Mouse (Mus musculus): ENCODE results near the gene Olfr711. TPM values are rescaled to one million over a fixed set of nuclear protein-coding genes. Genes with fewer than 3 reads are reported as not detected.
"Not testable (repeated sequence)": the region's sequence is repeated elsewhere in the genome, so short reads cannot be mapped to it uniquely, and the experiment has no call there.

Olfr711 gene
- not detected in 2 replicates for polyA plus RNA-seq (2014; fragmentation: Nextera tagmentation; extraction: Ambion mirVana)

- Histone ChIP-seq H3K9me3 (ENCODE audit: control insufficient read depth, low read length) (no peaks in the 10 kb centered on the region), H3K4me3 (ENCODE audit: low read depth, low read length) (no peak within 1 kb of the TSS), H3K36me3 (ENCODE audit: control insufficient read depth, insufficient read depth, low read length) (no peaks in the 10 kb centered on the region), H3K27ac (ENCODE audit: low read depth, low read length) (no peak within 1 kb of the TSS), H3K4me2 (replicated peaks; ENCODE audit: low read depth, low read length) (no peak within 1 kb of the TSS), H3K27me3 (ENCODE audit: control insufficient read depth, insufficient read depth, low read length) (no peaks in the 10 kb centered on the region), H3K4me1 (replicated peaks; ENCODE audit: control insufficient read depth, insufficient read depth, low read length) (no peaks in the 10 kb centered on the region), H3K9ac (ENCODE audit: low read depth, low read length) (no peak within 1 kb of the TSS)
- 83% methylated on average over 1 of the region's 1 CpGs for WGBS
- no peak for ATAC-seq (ENCODE audit: low FRiP score)
- no peak for DNase-seq (ENCODE audit: low spot score)
Measured at GRCm38 (mm10) chr7:106975353-106975752, at the start of gene Olfr711. Gene Olfr711, minus strand, starts transcription at chr7:106975453.

- no peak within 1 kb of the TSS for H3K9ac ChIP-seq (ENCODE audit: low read depth, low read length)
- H3K36me3 ChIP-seq (ENCODE audit: control insufficient read depth, insufficient read depth, low read length), result no peaks in the 10 kb centered on the region
- ATAC-seq (ENCODE audit: low FRiP score) (no peak), DNase-seq (ENCODE audit: low spot score) (no peak)
- no peaks in the 10 kb centered on the region for H3K4me1 ChIP-seq (replicated peaks; ENCODE audit: control insufficient read depth, insufficient read depth, low read length)
- 37% methylated on average over 1 of the region's 1 CpGs for WGBS
- no peak within 1 kb of the TSS for H3K4me3 ChIP-seq (ENCODE audit: low read depth, low read length)
- H3K27ac ChIP-seq (ENCODE audit: low read depth, low read length), result no peak within 1 kb of the TSS
- no peaks in the 10 kb centered on the region for H3K27me3 ChIP-seq (ENCODE audit: control insufficient read depth, insufficient read depth, low read length)
- no peaks in the 10 kb centered on the region for H3K9me3 ChIP-seq (ENCODE audit: control insufficient read depth, low read length)
- no peak within 1 kb of the TSS for H3K4me2 ChIP-seq (replicated peaks; ENCODE audit: low read depth, low read length)
Measured at GRCm38 (mm10) chr7:107005972-107006371, 30.7 kb upstream of the Olfr711 start, which contains the start of gene Olfr2. Gene Olfr2, minus strand, starts transcription at chr7:107006072.

- Histone ChIP-seq H3K27me3 (ENCODE audit: control insufficient read depth, insufficient read depth, low read length) (no peaks in the 10 kb centered on the region), H3K4me2 (replicated peaks; ENCODE audit: low read depth, low read length) (no peak overlapping the region), H3K9ac (ENCODE audit: low read depth, low read length) (no peak overlapping the region), H3K36me3 (ENCODE audit: control insufficient read depth, insufficient read depth, low read length) (no peaks in the 10 kb centered on the region), H3K4me1 (replicated peaks; ENCODE audit: control insufficient read depth, insufficient read depth, low read length) (no peaks in the 10 kb centered on the region), H3K4me3 (ENCODE audit: low read depth, low read length) (no peak overlapping the region), H3K27ac (ENCODE audit: low read depth, low read length) (no peak overlapping the region), H3K9me3 (ENCODE audit: control insufficient read depth, low read length) (no peaks in the 10 kb centered on the region)
- WGBS, result 72% methylated on average over 3 of the region's 3 CpGs
- ATAC-seq (ENCODE audit: low FRiP score) (no peak), DNase-seq (ENCODE audit: low spot score) (no peak)
Measured at GRCm38 (mm10) chr7:107004169-107004568, 28.9 kb upstream of the Olfr711 start.

- Histone ChIP-seq H3K4me1 (replicated peaks; ENCODE audit: control insufficient read depth, insufficient read depth, low read length) (no peaks in the 10 kb centered on the region), H3K4me3 (ENCODE audit: low read depth, low read length) (no peak overlapping the region), H3K9ac (ENCODE audit: low read depth, low read length) (no peak overlapping the region), H3K9me3 (ENCODE audit: control insufficient read depth, low read length) (no peaks in the 10 kb centered on the region), H3K27me3 (ENCODE audit: control insufficient read depth, insufficient read depth, low read length) (no peaks in the 10 kb centered on the region), H3K4me2 (replicated peaks; ENCODE audit: low read depth, low read length) (no peak overlapping the region), H3K27ac (ENCODE audit: low read depth, low read length) (no peak overlapping the region), H3K36me3 (ENCODE audit: control insufficient read depth, insufficient read depth, low read length) (no peaks in the 10 kb centered on the region)
- ATAC-seq (ENCODE audit: low FRiP score) (no peak), DNase-seq (ENCODE audit: low spot score) (no peak)
- WGBS, result 94% methylated on average over 7 of the region's 7 CpGs
Measured at GRCm38 (mm10) chr7:107000798-107001197, 25.5 kb upstream of the Olfr711 start.

DNA sequence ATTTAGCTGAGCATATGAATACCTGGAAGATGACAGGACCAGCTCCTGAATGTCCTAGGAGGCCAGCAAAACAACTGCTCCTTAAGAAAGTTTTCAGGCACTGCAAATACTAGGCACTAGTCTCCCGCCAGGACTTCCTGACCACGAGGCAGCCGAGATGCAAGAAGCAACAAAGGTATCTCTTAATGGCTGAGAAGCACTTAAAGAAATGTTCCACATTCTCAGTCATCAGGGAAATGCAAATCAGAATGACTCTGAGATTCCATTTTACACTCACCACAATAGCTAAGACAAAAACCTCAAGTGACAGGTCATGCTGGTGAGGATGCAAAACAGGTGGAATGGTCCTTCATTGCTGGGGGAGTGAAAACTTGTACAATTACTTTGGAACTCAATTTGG lies 10.0 kb upstream of the Olfr711 start:
- Histone ChIP-seq H3K9ac (ENCODE audit: low read depth, low read length) (no peak overlapping the region), H3K9me3 (ENCODE audit: control insufficient read depth, low read length) (no peaks in the 10 kb centered on the region), H3K4me2 (replicated peaks; ENCODE audit: low read depth, low read length) (no peak overlapping the region), H3K27ac (ENCODE audit: low read depth, low read length) (no peak overlapping the region), H3K27me3 (ENCODE audit: control insufficient read depth, insufficient read depth, low read length) (no peaks in the 10 kb centered on the region), H3K36me3 (ENCODE audit: control insufficient read depth, insufficient read depth, low read length) (no peaks in the 10 kb centered on the region), H3K4me1 (replicated peaks; ENCODE audit: control insufficient read depth, insufficient read depth, low read length) (no peaks in the 10 kb centered on the region), H3K4me3 (ENCODE audit: low read depth, low read length) (no peak overlapping the region)
- DNase-seq (ENCODE audit: low spot score) (no peak), ATAC-seq (ENCODE audit: low FRiP score) (no peak)
- WGBS, result 90% methylated on average over 3 of the region's 3 CpGs

- not testable (repeated sequence) for H3K4me2 ChIP-seq (replicated peaks; ENCODE audit: low read depth, low read length); H3K9me3 ChIP-seq (ENCODE audit: control insufficient read depth, low read length); H3K4me3 ChIP-seq (ENCODE audit: low read depth, low read length); DNase-seq (ENCODE audit: low spot score); H3K9ac ChIP-seq (ENCODE audit: low read depth, low read length); H3K36me3 ChIP-seq (ENCODE audit: control insufficient read depth, insufficient read depth, low read length); H3K4me1 ChIP-seq (replicated peaks; ENCODE audit: control insufficient read depth, insufficient read depth, low read length); H3K27me3 ChIP-seq (ENCODE audit: control insufficient read depth, insufficient read depth, low read length); ATAC-seq (ENCODE audit: low FRiP score); H3K27ac ChIP-seq (ENCODE audit: low read depth, low read length)
Measured at GRCm38 (mm10) chr7:106967503-106967902, 7.8 kb downstream of the Olfr711 start.

DNA sequence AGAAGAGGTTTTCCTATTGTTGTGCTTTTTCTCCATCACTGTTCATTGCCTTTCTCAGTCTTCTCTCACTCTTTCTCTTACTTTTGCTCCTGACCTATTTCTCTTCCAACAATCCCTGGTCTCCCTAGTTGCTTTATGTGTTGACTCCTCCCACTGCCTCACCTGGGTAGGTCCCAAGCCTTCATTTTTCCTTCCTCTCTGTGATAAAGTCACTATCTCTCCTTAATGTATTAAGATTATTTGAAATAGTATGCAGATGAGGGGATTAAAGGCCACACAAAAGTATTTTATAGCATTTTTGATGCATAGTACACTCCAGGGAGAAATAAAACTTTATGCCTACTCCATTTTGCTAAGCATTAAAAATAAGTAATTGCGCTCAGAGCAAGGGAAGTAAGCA lies 11.4 kb downstream of the Olfr711 start, which contains the start of gene Olfr6:
TSS of gene Olfr6 (minus strand) at position 101 of the 400 bp plus-strand sequence.
- Histone ChIP-seq H3K4me2 (replicated peaks; ENCODE audit: low read depth, low read length) (no peak within 1 kb of the TSS), H3K9me3 (ENCODE audit: control insufficient read depth, low read length) (no peaks in the 10 kb centered on the region), H3K27me3 (ENCODE audit: control insufficient read depth, insufficient read depth, low read length) (no peaks in the 10 kb centered on the region), H3K4me3 (ENCODE audit: low read depth, low read length) (no peak within 1 kb of the TSS), H3K36me3 (ENCODE audit: control insufficient read depth, insufficient read depth, low read length) (no peaks in the 10 kb centered on the region), H3K4me1 (replicated peaks; ENCODE audit: control insufficient read depth, insufficient read depth, low read length) (no peaks in the 10 kb centered on the region), H3K9ac (ENCODE audit: low read depth, low read length) (no peak within 1 kb of the TSS), H3K27ac (ENCODE audit: low read depth, low read length) (no peak within 1 kb of the TSS)
- no peak for ATAC-seq (ENCODE audit: low FRiP score)
- DNase-seq (ENCODE audit: low spot score), result no peak
- WGBS, result 87% methylated on average over 1 of the region's 1 CpGs

GRCm38 (mm10) chr7:106948212-106948611 lies 27.0 kb downstream of the Olfr711 start, which contains the start of gene Olfr710:
Gene Olfr710, minus strand, starts transcription at chr7:106948312.
- Histone ChIP-seq H3K9me3 (ENCODE audit: control insufficient read depth, low read length) (no peaks in the 10 kb centered on the region), H3K9ac (ENCODE audit: low read depth, low read length) (no peak within 1 kb of the TSS), H3K4me1 (replicated peaks; ENCODE audit: control insufficient read depth, insufficient read depth, low read length) (no peaks in the 10 kb centered on the region), H3K4me2 (replicated peaks; ENCODE audit: low read depth, low read length) (no peak within 1 kb of the TSS), H3K36me3 (ENCODE audit: control insufficient read depth, insufficient read depth, low read length) (no peaks in the 10 kb centered on the region), H3K27me3 (ENCODE audit: control insufficient read depth, insufficient read depth, low read length) (no peaks in the 10 kb centered on the region), H3K4me3 (ENCODE audit: low read depth, low read length) (no peak within 1 kb of the TSS), H3K27ac (ENCODE audit: low read depth, low read length) (no peak within 1 kb of the TSS)
- DNase-seq (ENCODE audit: low spot score) (no peak), ATAC-seq (ENCODE audit: low FRiP score) (no peak)
- 79% methylated on average over 3 of the region's 3 CpGs for WGBS

- H3K4me3 ChIP-seq (ENCODE audit: low read depth, low read length), result no peak within 1 kb of the TSS
- ATAC-seq (ENCODE audit: low FRiP score) (no peak), DNase-seq (ENCODE audit: low spot score) (no peak)
- H3K27ac ChIP-seq (ENCODE audit: low read depth, low read length), result no peak within 1 kb of the TSS
- H3K4me2 ChIP-seq (replicated peaks; ENCODE audit: low read depth, low read length), result no peak within 1 kb of the TSS
- H3K9ac ChIP-seq (ENCODE audit: low read depth, low read length), result no peak within 1 kb of the TSS
- no peaks in the 10 kb centered on the region for H3K9me3 ChIP-seq (ENCODE audit: control insufficient read depth, low read length)
- no peaks in the 10 kb centered on the region for H3K4me1 ChIP-seq (replicated peaks; ENCODE audit: control insufficient read depth, insufficient read depth, low read length)
- no peaks in the 10 kb centered on the region for H3K27me3 ChIP-seq (ENCODE audit: control insufficient read depth, insufficient read depth, low read length)
- H3K36me3 ChIP-seq (ENCODE audit: control insufficient read depth, insufficient read depth, low read length), result no peaks in the 10 kb centered on the region
Measured at GRCm38 (mm10) chr7:106932119-106932518, 43.1 kb downstream of the Olfr711 start, which contains the start of gene Olfr709-ps1. Gene Olfr709-ps1, minus strand, starts transcription at chr7:106932219.

All from hindbrain, embryonic 11.5 days (tissue).